Mouse (Mus musculus) kidney, embryonic 14.5 days (tissue): ENCODE data around the gene Cdc73. TPM values are rescaled to one million over a fixed set of nuclear protein-coding genes. Genes with fewer than 3 reads are reported as not detected.
A peak's percentile ranks its signal among the peaks of the same experiment; 100 is the strongest.

ENCODE experiments used
- ATAC-seq: fragments of 200-750 bp; cut with Nextera tagmentation; 2 replicates; pipeline ENCODE4 v1.8.0; 2017; ENCODE audit warnings: moderate number of reproducible peaks, mild to moderate bottlenecking, moderate TSS enrichment, moderate library complexity; ENCODE audit not compliant: low FRiP score, low TSS enrichment
- H3K27ac ChIP-seq: fragments of 300-500 bp; sonication (generic); 2 replicates; pipeline ENCODE4 v1.5.1; 2014; ENCODE audit warnings: low read depth, mild to moderate bottlenecking, low read length, moderate library complexity, mixed read lengths
- H3K27me3 ChIP-seq: fragments of 300-500 bp; sonication (generic); 2 replicates; pipeline ENCODE4 v1.6.1; 2014; ENCODE audit warnings: mild to moderate bottlenecking, low read length; ENCODE audit not compliant: control insufficient read depth, insufficient read depth
- H3K36me3 ChIP-seq: fragments of 300-500 bp; sonication (generic); 2 replicates; pipeline ENCODE4 v1.6.1; 2014; ENCODE audit warnings: low read length, mixed read lengths; ENCODE audit not compliant: control insufficient read depth, insufficient read depth
- H3K4me1 ChIP-seq: fragments of 300-500 bp; sonication (generic); 2 replicates; pipeline ENCODE4 v1.6.1; 2014; ENCODE audit warnings: low read length, mixed read lengths; ENCODE audit not compliant: control insufficient read depth, insufficient read depth
- H3K4me2 ChIP-seq: fragments of 300-500 bp; sonication (generic); replicated peaks from 2 replicates; pipeline ENCODE4 v1.6.1; 2014; ENCODE audit warnings: low read depth, mild to moderate bottlenecking, low read length
- H3K4me3 ChIP-seq: fragments of 300-500 bp; sonication (generic); 2 replicates; pipeline ENCODE4 v1.5.1; 2014; ENCODE audit warnings: mild to moderate bottlenecking, low read length
- H3K9ac ChIP-seq: fragments of 300-500 bp; sonication (generic); 2 replicates; pipeline ENCODE4 v1.6.1; 2014; ENCODE audit warnings: low read depth, mild to moderate bottlenecking, low read length, moderate library complexity
- H3K9me3 ChIP-seq: fragments of 300-500 bp; sonication (generic); 2 replicates; pipeline ENCODE4 v1.6.1; 2016; ENCODE audit warnings: low read length; ENCODE audit not compliant: control insufficient read depth
- WGBS: fragments of 180-500 bp; shearing (Covaris S2); extraction: QIAGEN DNeasy Blood & Tissue Kit; methylation state at CpG from one replicate; pipeline ENCODE4 v1.1.7; 2014; 5-methylcytosine and 5-hydroxymethylcytosine counted together
- polyA plus RNA-seq: library from polyadenylated mRNA; unstranded; fragments of >200 nt; fragmentation: Nextera tagmentation; extraction: Ambion mirVana; gene quantifications from 2 replicates; pipeline ENCODE4 v1.2.1, GENCODE M21; 2014

The Cdc73 gene
- 27.3 and 28.7 TPM in 2 replicates for polyA plus RNA-seq

- 0% methylated on average over 41 of the region's 74 CpGs for WGBS
- Histone ChIP-seq H3K4me2 (peak within 1 kb of the TSS; percentile 71), H3K9ac (peak within 1 kb of the TSS; percentile 93), H3K27me3 (no peaks in the 10 kb centered on the region), H3K9me3 (no peaks in the 10 kb centered on the region), H3K36me3 (peaks cover 4% of the 10 kb centered on the region; the same call in 1 of the 2 replicates), H3K4me1 (no peaks in the 10 kb centered on the region), H3K27ac (peak within 1 kb of the TSS; percentile 87), H3K4me3 (peak within 1 kb of the TSS; percentile 84)
- peak; percentile 99 for ATAC-seq
Measured at GRCm38 (mm10) chr1:143702741-143703262, at the start of gene Cdc73. Cdc73 (minus strand) TSS chr1:143702893.

DNA sequence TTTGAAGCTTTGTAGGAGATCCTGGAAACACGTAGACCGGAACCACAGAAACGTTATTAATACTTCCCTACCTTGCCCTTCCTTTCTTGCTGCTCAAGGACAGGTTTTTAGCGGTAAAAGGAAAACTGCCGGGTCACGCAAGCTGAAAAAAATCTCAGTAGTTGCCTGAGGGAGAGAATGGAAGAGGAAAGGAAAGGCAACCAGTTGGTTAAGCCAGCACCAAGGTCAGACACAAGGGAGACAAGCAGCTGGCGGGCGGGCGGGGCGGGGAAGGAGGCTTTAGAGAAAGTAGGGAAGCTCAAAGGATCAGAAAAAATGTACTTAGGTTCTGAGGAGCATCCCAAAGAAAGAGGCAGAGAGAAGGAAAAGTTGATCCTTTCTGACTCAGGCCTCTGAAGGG is 43.2 kb upstream of the Cdc73 start:
- Histone ChIP-seq H3K4me2 (no peak overlapping the region), H3K36me3 (peaks cover 44% of the 10 kb centered on the region), H3K9me3 (no peaks in the 10 kb centered on the region), H3K27me3 (no peaks in the 10 kb centered on the region), H3K9ac (no peak overlapping the region), H3K4me1 (no peaks in the 10 kb centered on the region), H3K27ac (no peak overlapping the region), H3K4me3 (no peak overlapping the region)
- no peak for ATAC-seq
- 78% methylated on average over 10 of the region's 10 CpGs for WGBS

- Histone ChIP-seq H3K9ac (no peak overlapping the region), H3K27ac (no peak overlapping the region), H3K36me3 (peaks cover 30% of the 10 kb centered on the region), H3K4me3 (no peak overlapping the region), H3K4me2 (no peak overlapping the region), H3K4me1 (no peaks in the 10 kb centered on the region), H3K9me3 (no peaks in the 10 kb centered on the region), H3K27me3 (no peaks in the 10 kb centered on the region)
- ATAC-seq, result no peak
- 91% methylated on average over 6 of the region's 6 CpGs for WGBS
Measured at GRCm38 (mm10) chr1:143742186-143742585, 39.5 kb upstream of the Cdc73 start.

- Histone ChIP-seq H3K4me1 (no peaks in the 10 kb centered on the region), H3K4me3 (no peak overlapping the region), H3K9ac (no peak overlapping the region), H3K4me2 (no peak overlapping the region), H3K9me3 (no peaks in the 10 kb centered on the region), H3K27ac (no peak overlapping the region), H3K27me3 (no peaks in the 10 kb centered on the region), H3K36me3 (peaks cover 23% of the 10 kb centered on the region)
- 89% methylated on average over 5 of the region's 5 CpGs for WGBS
- no peak for ATAC-seq
Measured at GRCm38 (mm10) chr1:143741331-143741730, 38.6 kb upstream of the Cdc73 start.

DNA sequence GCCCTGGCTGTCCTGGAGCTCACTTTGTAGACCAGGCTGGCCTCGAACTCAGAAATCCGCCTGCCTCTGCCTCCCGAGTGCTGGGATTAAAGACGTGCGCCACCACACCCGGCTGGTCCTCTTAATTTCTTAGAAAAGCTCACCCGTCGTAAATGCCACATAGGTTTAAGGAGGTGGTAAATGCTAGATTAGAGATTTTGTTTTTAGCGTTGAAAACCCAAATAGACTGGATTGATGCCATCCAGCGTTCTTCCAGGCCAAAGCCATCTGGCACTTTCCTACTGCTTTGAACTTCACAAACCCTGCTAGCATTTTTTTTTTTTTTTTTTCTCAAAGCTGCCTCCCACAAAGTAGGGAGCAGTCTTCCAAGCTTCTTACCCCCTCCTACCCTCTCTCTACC is 37.9 kb upstream of the Cdc73 start:
- Histone ChIP-seq H3K27ac (no peak overlapping the region), H3K9ac (no peak overlapping the region), H3K36me3 (peaks cover 18% of the 10 kb centered on the region; the same call in 1 of the 2 replicates), H3K4me1 (no peaks in the 10 kb centered on the region), H3K27me3 (no peaks in the 10 kb centered on the region), H3K4me3 (no peak overlapping the region), H3K9me3 (no peaks in the 10 kb centered on the region), H3K4me2 (no peak overlapping the region)
- WGBS, result 91% methylated on average over 9 of the region's 10 CpGs
- no peak for ATAC-seq

DNA sequence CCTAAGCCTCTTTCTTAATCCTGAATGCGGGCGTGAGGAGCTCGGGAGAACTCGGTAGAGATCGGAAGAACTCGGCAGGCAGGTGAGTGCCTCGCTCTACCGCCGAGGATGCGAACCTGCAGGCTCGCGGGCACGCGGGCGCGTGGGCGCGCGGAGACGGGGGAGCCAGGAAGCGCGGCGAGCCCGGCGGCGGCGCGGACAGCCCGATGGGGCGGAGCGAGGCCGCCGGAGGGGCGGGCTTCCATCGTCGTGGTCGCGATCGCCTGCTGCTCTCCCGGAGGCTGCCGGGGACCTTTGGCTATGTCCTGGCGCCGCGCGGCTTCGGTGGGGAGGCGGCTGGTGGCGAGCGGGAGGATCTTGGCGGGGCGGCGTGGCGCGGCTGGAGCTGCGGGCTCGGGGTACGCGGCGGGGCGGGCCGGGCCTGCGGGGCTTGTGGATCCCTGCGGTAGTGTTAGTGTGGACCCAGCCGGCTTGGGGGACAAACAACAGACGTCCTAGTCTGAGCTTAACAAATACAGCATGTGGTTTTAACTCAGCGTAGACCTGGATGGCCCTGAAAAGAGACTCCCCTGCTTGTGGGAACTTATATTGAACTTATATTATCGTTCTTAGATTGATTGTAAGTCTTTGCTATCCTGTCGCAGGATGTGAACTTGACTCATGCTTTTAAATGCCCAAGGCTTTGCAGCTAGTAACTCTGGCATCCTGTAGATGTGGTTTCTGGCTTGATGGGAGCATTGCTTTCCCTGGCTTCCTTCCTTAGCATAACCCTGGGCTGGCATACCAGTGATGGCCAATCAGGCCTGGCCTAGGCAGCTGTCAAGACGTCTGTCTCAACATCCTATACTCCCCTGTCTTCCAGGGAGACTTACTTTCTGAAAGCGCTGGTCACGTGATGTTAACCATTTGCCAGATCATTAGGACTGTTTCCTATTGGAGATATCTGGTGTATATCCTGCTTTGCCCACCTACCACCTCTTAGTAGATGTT is 37.0 kb upstream of the Cdc73 start:
- no peaks in the 10 kb centered on the region for H3K27me3 ChIP-seq
- H3K4me2 ChIP-seq, result peak overlapping the region; percentile 73
- peaks cover 14% of the 10 kb centered on the region; the same call in 1 of the 2 replicates for H3K36me3 ChIP-seq
- no peaks in the 10 kb centered on the region for H3K4me1 ChIP-seq
- WGBS, result under 1% methylated on average over 71 of the region's 71 CpGs
- H3K27ac ChIP-seq, result peak overlapping the region; percentile 78; the same call in 1 of the 2 replicates
- no peaks in the 10 kb centered on the region for H3K9me3 ChIP-seq
- H3K4me3 ChIP-seq, result peak overlapping the region; percentile 68
- peak overlapping the region; percentile 74 for H3K9ac ChIP-seq
- ATAC-seq, result peak; percentile 93

- Histone ChIP-seq H3K36me3 (peaks cover 11% of the 10 kb centered on the region; the same call in 1 of the 2 replicates), H3K9me3 (no peaks in the 10 kb centered on the region), H3K27ac (no peak overlapping the region), H3K9ac (peak overlapping the region; percentile 74), H3K4me3 (peak overlapping the region; percentile 68), H3K27me3 (no peaks in the 10 kb centered on the region), H3K4me2 (peak overlapping the region; percentile 73), H3K4me1 (no peaks in the 10 kb centered on the region)
- ATAC-seq, result peak; percentile 16; the same call in 1 of the 2 replicates
- WGBS, result 22% methylated on average over 11 of the region's 11 CpGs
Measured at GRCm38 (mm10) chr1:143738811-143739210, 36.1 kb upstream of the Cdc73 start.

GRCm38 (mm10) chr1:143733914-143734410 is 31.3 kb upstream of the Cdc73 start:
- H3K27ac ChIP-seq, result no peak overlapping the region
- no peaks in the 10 kb centered on the region for H3K4me1 ChIP-seq
- no peak for ATAC-seq
- no peaks in the 10 kb centered on the region for H3K9me3 ChIP-seq
- H3K9ac ChIP-seq, result no peak overlapping the region
- no peaks in the 10 kb centered on the region for H3K36me3 ChIP-seq
- H3K4me3 ChIP-seq, result no peak overlapping the region
- H3K4me2 ChIP-seq, result no peak overlapping the region
- no peaks in the 10 kb centered on the region for H3K27me3 ChIP-seq
- WGBS, result 81% methylated on average over 5 of the region's 5 CpGs

DNA sequence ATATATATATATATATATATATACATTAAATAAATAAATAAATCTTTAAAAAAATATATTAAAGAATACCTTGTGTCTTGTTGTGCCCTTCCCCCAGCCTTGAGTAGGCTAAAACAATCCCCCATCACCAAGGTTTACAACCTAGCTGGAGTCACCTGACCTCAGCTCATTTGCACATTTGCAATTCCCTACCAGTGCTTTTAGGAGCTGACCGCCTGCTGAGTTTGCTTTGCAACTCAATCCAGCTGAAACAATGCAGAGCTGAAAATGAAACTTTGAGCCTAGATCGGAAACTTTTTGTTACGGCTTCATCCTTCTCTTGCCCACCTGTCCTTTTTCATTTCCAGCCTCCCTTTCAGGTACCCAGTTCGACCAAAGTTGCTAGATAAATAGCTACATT is 29.0 kb upstream of the Cdc73 start:
- Histone ChIP-seq H3K27ac (no peak overlapping the region), H3K4me2 (no peak overlapping the region), H3K27me3 (no peaks in the 10 kb centered on the region), H3K36me3 (no peaks in the 10 kb centered on the region), H3K9me3 (no peaks in the 10 kb centered on the region), H3K4me1 (no peaks in the 10 kb centered on the region), H3K4me3 (no peak overlapping the region), H3K9ac (no peak overlapping the region)
- ATAC-seq, result no peak
- 31% methylated on average over 4 of the region's 4 CpGs for WGBS
